Mouse (Mus musculus): ENCODE data around the gene Amtn.
"Not testable (repeated sequence)": the region's sequence is repeated elsewhere in the genome, so short reads cannot be mapped to it uniquely, and the experiment has no call there.

The Amtn gene

DNA sequence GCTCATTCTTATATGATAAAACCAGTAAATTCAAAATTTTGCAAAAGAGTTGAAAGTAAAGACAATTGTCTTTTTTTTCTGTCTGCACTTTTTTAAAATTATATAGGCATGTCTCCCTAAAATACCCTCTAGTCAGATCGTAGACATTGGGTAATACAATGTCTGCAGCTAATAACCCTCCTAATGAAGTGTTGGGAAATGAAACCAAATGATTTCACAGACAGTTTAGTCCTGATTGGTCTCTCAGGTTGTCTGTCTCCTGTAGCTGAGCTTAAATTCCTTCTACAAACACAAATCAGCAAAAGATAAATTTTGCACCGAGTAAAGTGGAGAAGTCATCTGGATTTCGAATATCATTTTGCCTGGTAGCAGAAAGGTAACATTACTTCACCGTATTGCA lies at the start of gene Amtn:
TSS of gene Amtn (plus strand) at position 301 of the 400 bp plus-strand sequence.
- DNase-seq (ENCODE audit: low spot score), result no peak

DNA sequence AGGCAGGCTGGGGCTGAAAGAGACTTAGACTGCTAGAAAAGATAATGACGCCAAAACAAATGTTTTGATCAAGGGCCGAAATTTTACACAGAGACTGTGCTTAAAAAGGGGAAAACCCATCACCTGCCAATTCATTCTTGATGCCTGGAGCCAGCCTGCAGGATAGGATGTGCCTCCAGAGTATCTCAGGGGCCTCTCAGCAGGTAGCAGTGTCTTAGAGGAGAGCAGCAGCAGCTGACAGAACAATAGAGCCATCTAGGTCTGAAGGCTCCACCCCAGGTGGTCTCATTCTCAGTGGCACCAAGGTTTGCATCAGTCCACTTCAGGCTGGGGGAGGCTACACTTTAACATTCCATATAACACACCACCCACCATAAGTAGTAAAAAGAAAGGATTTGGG lies 27.4 kb upstream of the Amtn start:
- not testable (repeated sequence) for DNase-seq (ENCODE audit: low spot score)

DNA sequence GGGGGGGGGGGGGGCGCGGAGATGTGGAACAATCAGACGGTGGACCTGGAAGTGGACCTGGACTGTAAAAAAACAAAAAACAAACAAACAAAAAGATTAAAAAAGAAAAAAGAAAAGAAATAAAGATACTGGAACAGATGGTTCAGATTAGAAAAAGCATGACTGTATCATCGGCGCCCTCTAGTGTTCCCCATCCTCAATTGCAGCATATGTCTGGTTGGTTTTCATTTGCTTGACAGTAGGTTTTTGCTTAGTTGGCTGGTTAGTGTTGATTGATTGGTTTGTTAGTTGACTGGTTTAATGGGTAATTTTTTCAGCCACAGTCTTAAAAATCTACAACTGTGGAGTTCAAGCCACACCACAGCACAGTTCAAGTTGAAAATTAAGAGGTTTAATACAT lies 11.1 kb upstream of the Amtn start:
- peak; percentile 67 for DNase-seq (ENCODE audit: low spot score)

DNA sequence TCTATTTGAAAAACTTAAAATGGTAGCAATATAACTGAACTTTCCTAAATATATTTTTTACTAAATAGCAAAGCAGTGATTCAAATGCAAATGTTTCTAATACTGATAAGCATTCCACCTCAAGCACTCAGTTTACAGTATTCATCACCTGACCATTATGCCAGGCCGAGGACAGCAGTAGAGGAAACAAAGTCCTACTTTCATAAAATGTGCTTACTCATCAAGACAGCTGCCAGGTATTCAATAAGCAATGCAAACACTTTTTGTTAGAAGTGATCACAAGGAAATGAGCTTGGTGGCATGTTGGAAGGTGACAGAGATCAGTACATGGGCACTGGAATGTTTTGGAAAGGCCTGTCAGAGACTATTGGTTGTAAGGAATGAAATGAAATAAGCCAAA lies 9.0 kb upstream of the Amtn start:
- no peak for DNase-seq (ENCODE audit: low spot score)

DNA sequence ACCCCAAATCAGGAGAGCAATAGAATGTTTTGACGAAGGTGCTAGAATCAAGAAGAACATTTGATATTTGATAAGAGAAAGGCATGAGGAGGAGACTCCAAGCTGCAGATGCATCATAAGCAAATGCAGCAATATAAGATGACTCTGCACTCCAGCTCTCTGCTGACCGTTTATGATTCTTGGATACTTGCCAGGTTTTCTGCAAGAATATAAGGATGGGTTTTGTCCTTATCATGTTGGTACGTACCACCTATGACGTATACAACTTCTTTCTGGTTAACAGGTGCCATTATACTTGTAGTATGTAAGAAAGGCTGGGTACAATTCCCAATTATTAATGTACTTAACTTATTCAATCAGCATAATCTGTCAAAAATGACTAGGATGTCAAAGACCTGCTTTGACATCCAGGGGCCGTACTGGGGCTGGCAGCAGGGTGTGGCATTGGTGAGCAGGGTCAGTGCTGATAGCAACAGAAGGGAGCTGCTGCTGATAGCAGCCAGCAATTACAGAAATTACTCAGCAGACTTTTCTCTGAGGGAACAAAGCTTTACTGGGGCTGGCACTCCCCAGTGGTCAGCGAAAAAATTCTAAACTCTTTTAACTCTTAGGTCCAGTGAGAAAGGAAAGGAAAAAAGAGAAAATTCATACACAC lies 5.2 kb upstream of the Amtn start:
- no peak for DNase-seq (ENCODE audit: low spot score)

DNA sequence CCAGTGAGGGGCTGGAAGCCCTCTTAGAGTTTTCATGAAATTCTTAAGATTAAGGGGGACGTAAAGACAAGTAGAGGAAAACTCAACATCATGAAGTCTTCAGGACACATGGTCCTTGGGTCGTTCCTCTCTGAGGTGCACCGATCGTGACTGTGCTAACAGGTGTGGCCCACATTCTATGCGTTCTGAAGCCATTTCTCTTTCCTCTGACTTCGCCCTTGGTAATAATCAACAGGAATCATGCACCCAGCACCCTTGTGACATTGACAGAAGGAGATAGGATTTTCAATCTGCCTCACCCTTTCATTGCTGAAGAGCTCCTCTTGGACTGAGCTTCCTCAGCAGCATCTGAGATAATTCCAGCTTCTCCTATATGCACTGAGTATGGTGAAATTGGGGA lies 3.3 kb upstream of the Amtn start:
- no peak for DNase-seq (ENCODE audit: low spot score)

DNA sequence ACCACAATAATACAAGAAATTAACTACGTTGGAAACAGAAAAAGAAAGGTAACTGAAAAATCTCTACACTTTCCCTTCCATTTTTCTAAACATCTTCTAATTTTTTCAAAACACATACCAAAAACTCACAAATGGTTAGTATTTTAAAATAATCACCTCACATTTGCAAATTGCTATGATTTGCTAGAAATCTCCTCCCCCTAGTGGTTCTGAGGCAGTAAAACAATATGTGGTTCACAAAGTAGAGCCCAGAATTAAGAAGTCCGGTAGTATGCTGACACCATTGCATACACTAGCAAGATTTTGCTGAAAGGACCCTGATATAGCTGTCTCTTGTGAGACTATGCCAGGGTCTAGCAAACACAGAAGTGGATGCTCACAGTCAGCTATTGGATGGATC lies 16.1 kb downstream of the Amtn start:
- not testable (repeated sequence) for DNase-seq (ENCODE audit: low spot score)

DNA sequence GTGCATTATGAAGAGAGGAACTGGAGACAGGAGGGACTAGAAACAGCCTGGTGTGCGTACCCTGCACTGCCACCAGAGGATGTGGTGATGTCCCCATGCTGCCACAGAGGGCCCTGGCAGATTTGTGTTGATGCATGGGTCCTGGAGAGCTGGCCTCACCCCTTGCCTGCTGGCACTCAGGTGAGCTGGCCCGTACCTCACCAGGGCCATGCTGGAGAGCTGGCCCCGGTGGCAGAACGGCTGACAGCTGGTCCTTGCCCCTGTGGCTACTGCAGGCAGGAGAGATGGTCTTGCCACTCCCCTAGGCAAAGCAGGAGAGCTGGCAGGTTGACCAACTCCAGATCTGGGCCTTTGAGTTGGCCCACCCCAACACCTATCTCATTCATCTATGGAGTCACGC lies 22.7 kb downstream of the Amtn start:
- DNase-seq (ENCODE audit: low spot score), result no peak

DNA sequence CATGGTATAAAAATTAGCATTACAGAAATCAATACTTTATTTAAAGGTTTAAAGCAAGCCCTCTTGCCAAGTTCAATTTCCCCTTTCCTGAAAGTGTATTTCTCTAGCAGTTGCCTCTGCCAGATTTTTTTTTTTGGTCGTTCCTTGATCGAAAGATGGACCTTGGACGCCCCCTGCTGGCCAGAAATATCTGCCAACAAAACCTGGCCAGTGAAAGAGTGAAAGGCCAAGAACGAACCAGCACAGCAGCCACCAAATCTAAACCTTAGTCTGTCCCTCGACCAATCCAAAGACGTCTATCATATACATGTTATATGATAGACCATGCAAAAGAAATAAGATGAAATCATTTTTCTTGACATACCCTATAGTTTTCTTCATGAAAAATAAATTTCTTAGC lies 23.9 kb downstream of the Amtn start:
- peak; percentile 78 for DNase-seq (ENCODE audit: low spot score)

DNA sequence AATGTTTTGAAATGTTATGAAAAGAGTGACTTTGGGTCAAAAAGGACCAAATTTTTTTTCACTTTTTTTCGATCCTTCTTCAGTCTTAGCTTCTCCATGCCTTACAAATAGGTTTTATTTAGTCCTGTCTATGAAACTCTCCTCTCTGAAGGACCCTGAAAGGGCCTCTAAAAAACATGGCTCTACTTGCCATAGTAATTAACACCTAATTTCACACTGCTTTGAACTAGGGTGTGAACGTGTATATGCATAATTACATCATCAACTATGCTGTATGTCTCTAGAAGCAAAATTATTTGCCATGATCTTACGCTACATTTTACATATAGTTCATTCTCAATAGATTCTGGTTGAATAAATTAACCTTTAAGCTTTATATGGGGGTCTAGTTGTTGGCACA lies 25.6 kb downstream of the Amtn start:
- DNase-seq (ENCODE audit: low spot score), result no peak

DNA sequence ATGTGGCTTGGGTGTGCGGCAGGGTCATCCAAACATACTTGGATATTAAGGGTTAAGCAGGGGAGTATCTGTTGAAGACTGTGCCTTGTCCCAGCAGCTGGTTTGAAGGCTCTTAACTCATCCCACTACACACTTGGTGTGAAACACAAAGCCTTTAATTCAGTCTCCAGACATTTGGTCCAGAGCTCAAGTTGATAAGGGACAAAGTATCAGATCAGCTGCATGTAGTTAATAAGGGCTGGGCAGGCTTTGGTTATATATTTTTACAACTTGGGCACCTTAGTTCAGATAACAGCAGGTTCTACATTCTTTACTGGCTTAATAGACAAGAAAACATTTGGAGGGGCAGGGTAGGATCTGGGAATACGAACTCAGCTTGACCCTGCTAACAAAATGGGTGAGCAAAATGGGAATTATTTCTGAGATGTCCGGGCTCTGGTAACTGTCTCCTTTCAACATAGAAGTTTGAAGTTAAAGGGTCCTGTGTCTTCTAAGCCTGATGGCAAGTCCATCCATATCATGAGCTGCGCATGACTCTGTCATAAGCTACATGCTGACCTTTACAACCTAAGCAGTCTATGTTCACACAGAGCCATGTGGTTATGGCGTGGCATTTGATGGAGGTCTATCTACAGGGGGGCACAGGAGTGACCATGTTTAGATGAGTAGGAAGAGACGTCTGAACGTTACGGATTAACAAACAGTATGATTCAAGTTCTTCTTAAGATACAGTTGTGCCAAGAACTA lies 44.6 kb downstream of the Amtn start:
- no peak for DNase-seq (ENCODE audit: low spot score)

DNA sequence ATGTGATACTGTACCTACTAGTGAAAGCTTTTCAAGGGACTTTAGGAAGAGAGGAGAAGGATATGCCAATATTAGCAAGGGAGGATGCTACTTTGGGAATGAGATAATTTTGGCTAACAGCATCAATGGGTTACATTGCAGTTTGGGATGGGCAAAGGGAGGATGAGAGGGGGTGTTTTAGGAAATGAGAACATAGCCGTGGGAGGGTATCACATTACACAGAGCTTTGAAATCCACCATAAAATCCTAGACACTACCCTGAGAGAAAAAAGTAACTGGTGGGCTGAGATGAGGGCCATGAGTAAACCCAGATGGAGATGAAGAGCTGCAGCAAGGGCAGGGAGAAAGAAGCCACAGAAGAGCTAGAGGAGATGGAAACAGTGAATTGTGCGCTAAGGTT lies 49.0 kb downstream of the Amtn start:
- DNase-seq (ENCODE audit: low spot score), result not testable (repeated sequence)

DNA sequence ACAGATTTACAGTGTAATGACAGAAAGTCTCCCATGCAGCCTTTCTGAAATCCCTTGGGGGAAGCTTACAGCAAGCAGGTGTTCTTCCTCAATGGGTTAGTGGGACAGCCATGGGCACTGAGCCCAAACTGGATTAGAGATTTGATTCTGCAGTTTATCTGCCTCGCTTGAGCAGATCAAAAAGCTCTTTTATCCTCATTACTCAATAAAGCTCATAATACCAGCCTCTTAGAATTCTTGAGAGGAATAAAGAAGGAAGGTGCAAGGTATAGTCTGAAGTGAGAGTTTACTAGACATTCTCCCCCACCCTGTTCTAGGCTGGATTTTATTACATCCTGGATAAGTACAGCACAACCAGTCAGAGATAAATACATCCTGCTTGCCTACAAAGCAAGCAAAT lies 50.8 kb downstream of the Amtn start:
- no peak for DNase-seq (ENCODE audit: low spot score)
